ENCODE assay signal across 25 mouse cellular contexts in genomic region chr9:49849442-49849841, GRCm38 (mm10). TPM values are rescaled to one million over a fixed set of nuclear protein-coding genes. Genes with fewer than 3 reads are reported as not detected.
DNase-seq lines count a peak whose midpoint lies in the region; ATAC-seq and TF ChIP-seq lines count a peak whose summit lies in the region.
"Had no signal": no experiment of that assay in that cellular context is flagged by ENCODE, and none has a peak within 500 bp of the region (broad histone marks: within the 10 kb centered on the region; RNA-seq: fewer than 3 reads in every experiment).

No protein-coding gene starts in this region.

- no peaks in the 10 kb centered on the region for H3K9me3 ChIP-seq in forebrain, embryonic 10.5 days
- H3K9me3 ChIP-seq in forebrain, embryonic 12.5 days, result no peaks in the 10 kb centered on the region
- H3K9me3 ChIP-seq in kidney, embryonic 16.5 days (ENCODE audit: low read length), result no peaks in the 10 kb centered on the region
- no peaks in the 10 kb centered on the region for H3K9me3 ChIP-seq in midbrain, embryonic 14.5 days (ENCODE audit: control insufficient read depth, low read length)
- no peaks in the 10 kb centered on the region for H3K9me3 ChIP-seq in midbrain, embryonic 11.5 days (ENCODE audit: control insufficient read depth, low read length)
- H3K9me3 ChIP-seq: embryonic facial prominence, embryonic 10.5 days; embryonic facial prominence, embryonic 13.5 days; hindbrain, embryonic 10.5 days; hindbrain, embryonic 13.5 days had no signal

- peaks cover 4% of the 10 kb centered on the region; the same call in 1 of the 2 replicates for H3K27me3 ChIP-seq in forebrain, embryonic 10.5 days (ENCODE audit: poor library complexity, severe bottlenecking)
- no peaks in the 10 kb centered on the region; the same call in 1 of the 2 replicates for H3K27me3 ChIP-seq in forebrain, embryonic 12.5 days
- H3K27me3 ChIP-seq in kidney, embryonic 16.5 days (ENCODE audit: insufficient read depth, low read length), result no peaks in the 10 kb centered on the region
- H3K27me3 ChIP-seq in midbrain, embryonic 14.5 days (ENCODE audit: control insufficient read depth, insufficient read depth, low read length), result no peaks in the 10 kb centered on the region
- no peaks in the 10 kb centered on the region for H3K27me3 ChIP-seq in midbrain, embryonic 11.5 days (ENCODE audit: control insufficient read depth, insufficient read depth, low read length)
- H3K27me3 ChIP-seq: hindbrain, embryonic 13.5 days had no signal

- H3K27ac ChIP-seq in forebrain, embryonic 10.5 days, result 0 out of 2 replicates have a peak overlapping the region, but pooled peaks have one; percentile 35
- no peak overlapping the region for H3K27ac ChIP-seq in forebrain, embryonic 12.5 days
- peak overlapping the region; percentile 90 for H3K27ac ChIP-seq in kidney, embryonic 16.5 days (ENCODE audit: low read length)
- H3K27ac ChIP-seq in midbrain, embryonic 14.5 days (replicated peaks; ENCODE audit: low read depth, low read length), result 0 out of 2 replicates have a peak overlapping the region, but pooled peaks have one; percentile 26
- no peak overlapping the region for H3K27ac ChIP-seq in midbrain, embryonic 11.5 days (ENCODE audit: low read depth, low read length)
- no peak overlapping the region for H3K27ac ChIP-seq in layer of hippocampus, adult 2 months
- H3K27ac ChIP-seq: embryonic facial prominence, embryonic 10.5 days; embryonic facial prominence, embryonic 13.5 days; gastrocnemius, adult 2 months; hindbrain, embryonic 13.5 days had no signal

- no peak overlapping the region for H3K4me3 ChIP-seq in forebrain, embryonic 10.5 days
- H3K4me3 ChIP-seq in forebrain, embryonic 12.5 days (replicated peaks), result no peak overlapping the region
- H3K4me3 ChIP-seq in kidney, embryonic 16.5 days (ENCODE audit: low read length), result no peak overlapping the region
- H3K4me3 ChIP-seq in midbrain, embryonic 14.5 days (replicated peaks; ENCODE audit: low read depth, low read length), result no peak overlapping the region
- no peak overlapping the region for H3K4me3 ChIP-seq in midbrain, embryonic 11.5 days (ENCODE audit: low read depth, low read length)
- H3K4me3 ChIP-seq in layer of hippocampus, adult 2 months, result no peak overlapping the region
- H3K4me3 ChIP-seq: embryonic facial prominence, embryonic 10.5 days; embryonic facial prominence, embryonic 13.5 days; erythroblast, embryonic 14.5 days; gastrocnemius, adult 2 months; hindbrain, embryonic 10.5 days; hindbrain, embryonic 13.5 days had no signal

- H3K4me2 ChIP-seq in forebrain, embryonic 12.5 days, result no peak overlapping the region
- H3K4me2 ChIP-seq in kidney, embryonic 16.5 days (replicated peaks; ENCODE audit: low read depth, low read length), result 0 out of 2 replicates have a peak overlapping the region, but pooled peaks have one; percentile 19
- no peak overlapping the region for H3K4me2 ChIP-seq in midbrain, embryonic 14.5 days (ENCODE audit: low read length)
- H3K4me2 ChIP-seq in midbrain, embryonic 11.5 days, result no peak overlapping the region
- H3K4me2 ChIP-seq: embryonic facial prominence, embryonic 13.5 days; heart, embryonic 11.5 days; hindbrain, embryonic 13.5 days had no signal

- no peaks in the 10 kb centered on the region for H3K36me3 ChIP-seq in forebrain, embryonic 10.5 days (replicated peaks)
- H3K36me3 ChIP-seq in forebrain, embryonic 12.5 days (replicated peaks), result no peaks in the 10 kb centered on the region
- no peaks in the 10 kb centered on the region for H3K36me3 ChIP-seq in kidney, embryonic 16.5 days (ENCODE audit: insufficient read depth, low read length)
- no peaks in the 10 kb centered on the region for H3K36me3 ChIP-seq in midbrain, embryonic 14.5 days (ENCODE audit: control insufficient read depth, insufficient read depth, low read length)
- no peaks in the 10 kb centered on the region for H3K36me3 ChIP-seq in midbrain, embryonic 11.5 days (ENCODE audit: control insufficient read depth, insufficient read depth, low read length)
- H3K36me3 ChIP-seq: embryonic facial prominence, embryonic 10.5 days; embryonic facial prominence, embryonic 13.5 days; hindbrain, embryonic 10.5 days; hindbrain, embryonic 13.5 days had no signal

- no peak overlapping the region for H3K9ac ChIP-seq in forebrain, embryonic 12.5 days
- 0 out of 2 replicates have a peak overlapping the region, but pooled peaks have one; percentile 44 for H3K9ac ChIP-seq in kidney, embryonic 16.5 days (replicated peaks; ENCODE audit: low read length)
- H3K9ac ChIP-seq in midbrain, embryonic 14.5 days (replicated peaks; ENCODE audit: low read length), result no peak overlapping the region
- H3K9ac ChIP-seq in midbrain, embryonic 11.5 days (ENCODE audit: low read length), result no peak overlapping the region
- H3K9ac ChIP-seq: embryonic facial prominence, embryonic 13.5 days; forebrain, postnatal 0 days; hindbrain, embryonic 13.5 days had no signal

- peaks cover 15% of the 10 kb centered on the region for H3K4me1 ChIP-seq in forebrain, embryonic 10.5 days
- peaks cover 9% of the 10 kb centered on the region for H3K4me1 ChIP-seq in forebrain, embryonic 12.5 days
- peaks cover 25% of the 10 kb centered on the region for H3K4me1 ChIP-seq in kidney, embryonic 16.5 days (ENCODE audit: insufficient read depth, low read length)
- no peaks in the 10 kb centered on the region for H3K4me1 ChIP-seq in midbrain, embryonic 14.5 days (ENCODE audit: control insufficient read depth, insufficient read depth, low read length)
- H3K4me1 ChIP-seq in midbrain, embryonic 11.5 days (ENCODE audit: control insufficient read depth, insufficient read depth, low read length), result peaks cover 7% of the 10 kb centered on the region

- no peak for TF ChIP-seq CTCF in layer of hippocampus, adult 2 months (conservative IDR thresholded peaks at IDR 0.05)

- DNase-seq in forebrain, embryonic 10.5 days (ENCODE audit: extremely low spot score, low spot score), result no peak
- no peak for DNase-seq in kidney, postnatal 4 days
- no peak for DNase-seq in midbrain, embryonic 14.5 days
- no peak for DNase-seq in midbrain, embryonic 11.5 days (ENCODE audit: low spot score, missing footprints)
- DNase-seq in layer of hippocampus, adult 2 months (ENCODE audit: low spot score in 2 of 2), result no peak
- DNase-seq: adrenal gland, adult 8-10 months; adrenal gland, postnatal 25 days; cerebellum, adult 11-12 months; cerebellum, adult 8-10 months; cerebellum, postnatal 10 days; cerebellum, postnatal 36 days; forebrain, postnatal 0 days; gastrocnemius, adult 2 months; gastrocnemius, postnatal 14 days; heart, adult 11 months had no signal

- 44% methylated on average over 2 of the region's 2 CpGs for WGBS in forebrain, embryonic 10.5 days
- WGBS in forebrain, embryonic 12.5 days, result 46% methylated on average over 2 of the region's 2 CpGs
- 10% methylated on average over 2 of the region's 2 CpGs for WGBS in kidney, embryonic 16.5 days
- WGBS in midbrain, embryonic 14.5 days, result 40% methylated on average over 2 of the region's 2 CpGs
- 35% methylated on average over 2 of the region's 2 CpGs for WGBS in midbrain, embryonic 11.5 days

- no peak for ATAC-seq in forebrain, embryonic 12.5 days (ENCODE audit: low FRiP score)
- ATAC-seq in kidney, embryonic 16.5 days (ENCODE audit: low FRiP score, low TSS enrichment), result peak; percentile 54; the same call in 1 of the 2 replicates
- no peak for ATAC-seq in midbrain, embryonic 14.5 days (ENCODE audit: low FRiP score, low TSS enrichment)
- ATAC-seq in midbrain, embryonic 11.5 days (ENCODE audit: low FRiP score), result no peak
- ATAC-seq: activated CD4-positive, CD25-positive, alpha-beta regulatory T cell, adult 4 months; forebrain, embryonic 14.5 days; forebrain, postnatal 0 days had no signal

RNA-seq across cellular contexts. Expression of gene Ncam1, which starts 50.7 kb away (rescaled TPM):
- polyA plus RNA-seq in forebrain, embryonic 10.5 days (2016; fragmentation: Nextera tagmentation; extraction: Ambion mirVana), result 26.9 and 30.2 TPM in 2 replicates
- 132 and 161 TPM in 2 replicates for polyA plus RNA-seq in forebrain, embryonic 12.5 days (2016; fragmentation: Nextera tagmentation; extraction: Ambion mirVana)
- 137 and 168 TPM in 2 replicates for polyA plus RNA-seq in kidney, embryonic 16.5 days (2015; fragmentation: Nextera tagmentation; extraction: Ambion mirVana)
- polyA plus RNA-seq in midbrain, embryonic 14.5 days (2014; fragmentation: Nextera tagmentation; extraction: Ambion mirVana), result 389 and 477 TPM in 2 replicates
- 107 and 109 TPM in 2 replicates for polyA plus RNA-seq in midbrain, embryonic 11.5 days (2014; fragmentation: Nextera tagmentation; extraction: Ambion mirVana)
- total RNA-seq in layer of hippocampus, adult 2 months (2021), result 100 to 1,000 TPM; 303 to 307 TPM

Comparison
In these comparisons a context has a peak if more than half of its experiments do, and no peak if none do; other contexts are left out.
1. H3K27ac ChIP-seq: peak in forebrain, embryonic 10.5 days (single experiment), kidney, embryonic 16.5 days (single experiment) and midbrain, embryonic 14.5 days (single experiment); none in forebrain, embryonic 12.5 days (single experiment), midbrain, embryonic 11.5 days (single experiment) and layer of hippocampus, adult 2 months (single experiment).